Comparison of ENCODE assay signal across 8 mouse cellular contexts in genomic region chr11:70969821-70970559, GRCm38 (mm10). TPM values are rescaled to one million over a fixed set of nuclear protein-coding genes. Genes with fewer than 3 reads are reported as not detected.
DNase-seq lines count a peak whose midpoint lies in the region; ATAC-seq lines count a peak whose summit lies in the region.

TSS of gene Nup88 (minus strand) at chr11:70969973.
TSS of gene Rpain (plus strand) at chr11:70970213.

- DNase-seq in Muller cell, postnatal 12 days (ENCODE audit: inconsistent ontology term), result peak; percentile 99
- peak; percentile 95 for DNase-seq in cerebellum, adult 9-11 months
- peak; percentile 95 to 97 for DNase-seq in frontal cortex, adult 2 months (ENCODE audit: extremely low spot score in 1 of 2, low spot score in 1 of 2)
- DNase-seq in hindbrain, embryonic 11.5 days (ENCODE audit: low spot score), result peak; percentile 92
- peak; percentile 91 to 94 for DNase-seq in layer of hippocampus, postnatal 10 days (ENCODE audit: low spot score in 2 of 2)
- DNase-seq in lung, postnatal 10 days, result peak; percentile 96
- DNase-seq in ovary, postnatal 36 days (ENCODE audit: low spot score), result peak; percentile 88
- DNase-seq in thymus, postnatal 25 days, result peak; percentile 92

- H3K27ac ChIP-seq in hindbrain, embryonic 11.5 days (ENCODE audit: low read depth, low read length), result peak within 1 kb of the TSS; percentile 82

- H3K36me3 ChIP-seq in hindbrain, embryonic 11.5 days (ENCODE audit: control insufficient read depth, insufficient read depth, low read length), result 0 out of 2 replicates have a peak, but pooled peaks cover 2% of the 10 kb centered on the region

- H3K4me1 ChIP-seq in hindbrain, embryonic 11.5 days (replicated peaks; ENCODE audit: control insufficient read depth, insufficient read depth, low read length), result peaks cover 2% of the 10 kb centered on the region; the same call in 1 of the 2 replicates

- H3K9me3 ChIP-seq in hindbrain, embryonic 11.5 days (ENCODE audit: control insufficient read depth, low read length), result no peaks in the 10 kb centered on the region

- WGBS in hindbrain, embryonic 11.5 days, result under 1% methylated on average over 43 of the region's 43 CpGs

- peak; percentile 98 for ATAC-seq in hindbrain, embryonic 11.5 days (ENCODE audit: low FRiP score)

- H3K4me3 ChIP-seq in hindbrain, embryonic 11.5 days (ENCODE audit: low read depth, low read length), result peak within 1 kb of the TSS; percentile 96

- peak within 1 kb of the TSS; percentile 95 for H3K9ac ChIP-seq in hindbrain, embryonic 11.5 days (ENCODE audit: low read depth, low read length)

- H3K4me2 ChIP-seq in hindbrain, embryonic 11.5 days (replicated peaks; ENCODE audit: low read depth, low read length), result peak within 1 kb of the TSS; percentile 82

- H3K27me3 ChIP-seq in hindbrain, embryonic 11.5 days (ENCODE audit: control insufficient read depth, insufficient read depth, low read length), result no peaks in the 10 kb centered on the region

RNA-seq across cellular contexts. Expression of gene Nup88, which starts in this region (rescaled TPM):
- polyA plus RNA-seq in frontal cortex, adult 2 months (2012; rRNA removed), result 75.2 and 86.2 TPM in 2 replicates
- 169 and 172 TPM in 2 replicates for polyA plus RNA-seq in hindbrain, embryonic 11.5 days (2014; fragmentation: Nextera tagmentation; extraction: Ambion mirVana)
- total RNA-seq in layer of hippocampus, postnatal 10 days (2021), result 10 to 100 TPM; 60.7 to 69.2 TPM

RNA-seq across cellular contexts. Expression of gene Rpain, which starts in this region (rescaled TPM):
- polyA plus RNA-seq in frontal cortex, adult 2 months (2012; rRNA removed), result 58.9 and 63.3 TPM in 2 replicates
- polyA plus RNA-seq in hindbrain, embryonic 11.5 days (2014; fragmentation: Nextera tagmentation; extraction: Ambion mirVana), result 73.8 and 77.4 TPM in 2 replicates
- total RNA-seq in layer of hippocampus, postnatal 10 days (2021), result 10 to 100 TPM; 41.3 to 48.5 TPM

Comparison
In these comparisons a context has a peak if more than half of its experiments do, and no peak if none do; other contexts are left out.
1. Peak in every context shown above with its lines: DNase-seq, ATAC-seq, H3K4me3 ChIP-seq and H3K27ac ChIP-seq.